Mouse (Mus musculus) neutrophil, adult 83 days (primary cell): ENCODE data around the gene Olfr978. TPM values are rescaled to one million over a fixed set of nuclear protein-coding genes. Genes with fewer than 3 reads are reported as not detected.

Experiments
- total RNA-seq, 2 experiments: library from RNA; stranded (reverse); gene quantifications; one replicate each; pipeline ENCODE4 v1.2.4; 2023

Olfr978 gene
- total RNA-seq, result not detected

DNA sequence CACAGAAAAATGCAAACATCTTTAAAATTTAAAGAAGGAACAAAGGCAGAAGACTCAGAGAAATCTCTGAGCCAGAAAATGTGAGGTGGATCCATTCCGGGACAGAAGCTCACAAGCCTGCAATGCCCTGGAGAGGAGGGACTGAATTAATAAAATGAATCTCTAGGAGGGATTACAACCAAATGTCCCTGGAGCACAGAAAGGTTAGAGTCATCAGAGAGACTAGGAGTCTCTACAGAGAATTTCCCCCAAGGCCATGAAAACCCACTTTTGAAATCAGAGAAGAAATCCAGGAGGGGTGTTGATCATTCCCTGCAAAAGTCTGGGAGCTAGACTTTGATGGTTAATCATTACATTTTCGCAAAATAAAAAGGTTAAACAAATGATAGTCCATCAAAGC lies at the start of gene Olfr978:
Gene Olfr978, plus strand, starts transcription at position 301 of the 400 bp plus-strand sequence.

GRCm38 (mm10) chr9:39951946-39952345 lies 40.0 kb upstream of the Olfr978 start, which contains the start of gene Olfr975:
Gene Olfr975, minus strand, starts transcription at chr9:39952046.

DNA sequence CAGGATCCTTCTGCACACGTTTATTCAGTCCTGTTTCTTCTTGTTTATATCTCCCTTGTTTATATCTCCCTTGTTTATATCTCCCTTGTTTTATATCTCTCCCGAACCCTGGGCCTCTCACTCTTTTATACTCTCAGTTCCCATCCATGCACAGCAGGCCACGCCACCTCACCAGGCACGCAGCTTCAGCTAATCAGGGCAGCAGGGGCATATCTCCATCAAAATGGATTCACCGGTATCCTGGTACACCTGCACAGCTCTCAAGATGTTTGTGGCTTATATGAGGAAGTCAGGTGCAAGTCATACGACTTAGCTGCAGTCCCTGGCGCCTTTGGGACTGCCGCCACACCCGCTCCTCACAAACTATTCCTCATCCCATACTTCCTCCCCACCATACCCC lies 30.9 kb upstream of the Olfr978 start, which contains the start of gene Olfr976:
Gene Olfr976, minus strand, starts transcription at position 101 of the 400 bp plus-strand sequence.

GRCm38 (mm10) chr9:40003365-40003764 lies 11.5 kb downstream of the Olfr978 start, which contains the start of gene Olfr979:
Gene Olfr979, minus strand, starts transcription at chr9:40003465.

DNA sequence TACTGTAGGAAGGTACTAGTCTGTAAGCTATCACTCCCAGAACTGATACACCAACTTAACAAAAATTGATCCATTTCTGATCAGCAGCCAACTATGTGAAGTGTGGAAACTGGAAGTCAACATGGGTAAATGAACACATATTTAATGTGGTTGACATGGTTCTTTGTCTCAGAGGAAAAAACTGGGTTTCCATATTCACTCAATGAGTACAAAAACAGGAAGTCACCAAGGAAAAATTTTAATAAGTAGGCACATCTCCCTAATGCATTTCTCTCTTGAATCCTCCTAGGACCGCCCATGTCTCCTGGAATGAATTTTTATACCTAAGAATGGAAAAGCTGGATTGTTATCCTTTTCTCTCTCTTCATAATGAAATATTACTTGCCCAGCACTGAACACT lies 17.6 kb downstream of the Olfr978 start, which contains the start of gene Olfr980:
Gene Olfr980, minus strand, starts transcription at position 101 of the 400 bp plus-strand sequence.

DNA sequence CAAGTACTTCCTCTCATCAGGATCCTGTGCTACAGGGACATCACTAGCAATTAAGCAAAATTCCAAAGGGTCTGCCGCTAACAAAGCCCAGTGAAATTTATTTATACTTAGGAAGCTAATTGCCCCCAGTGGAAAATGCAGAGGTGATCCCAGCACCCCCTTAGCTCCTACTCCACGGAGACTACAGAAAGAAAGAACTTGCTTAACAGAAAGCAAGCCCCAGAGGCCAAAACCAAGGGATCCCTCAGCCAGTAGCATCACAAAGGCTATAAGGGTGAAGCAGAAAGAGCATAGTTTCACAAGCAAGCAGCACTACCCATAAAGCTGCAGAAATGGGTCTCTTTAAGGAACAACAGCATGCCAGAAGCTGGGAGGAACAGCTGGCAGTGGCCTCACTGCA lies 29.3 kb downstream of the Olfr978 start, which contains the start of gene Olfr981:
Gene Olfr981, plus strand, starts transcription at position 301 of the 400 bp plus-strand sequence.

Other genes with a start within 250 kb of the Olfr978 start
- gene Olfr967, start 245.9 kb upstream of the Olfr978 start, total RNA-seq, result not detected
- not detected for gene Olfr968, start 208.9 kb upstream of the Olfr978 start, total RNA-seq
- gene Olfr969, start 201.2 kb upstream of the Olfr978 start, total RNA-seq, result not detected
- gene Olfr970, start 183.3 kb upstream of the Olfr978 start, total RNA-seq, result not detected
- not detected for gene Olfr971, start 155.2 kb upstream of the Olfr978 start, total RNA-seq
- not detected for gene Olfr972, start 125.7 kb upstream of the Olfr978 start, total RNA-seq
- gene Olfr229, start 84.8 kb upstream of the Olfr978 start, total RNA-seq, result not detected
- gene Olfr974, start 54.6 kb upstream of the Olfr978 start, total RNA-seq, result not detected
- gene Olfr975, start 40.1 kb upstream of the Olfr978 start, total RNA-seq, result not detected
- not detected for gene Olfr976, start 31.0 kb upstream of the Olfr978 start, total RNA-seq
- not detected for gene Olfr979, start 11.4 kb downstream of the Olfr978 start, total RNA-seq
- not detected for gene Olfr980, start 17.5 kb downstream of the Olfr978 start, total RNA-seq
- not detected for gene Olfr981, start 29.4 kb downstream of the Olfr978 start, total RNA-seq
- not detected for gene Olfr982, start 81.7 kb downstream of the Olfr978 start, total RNA-seq
- gene Olfr983, start 101.5 kb downstream of the Olfr978 start, total RNA-seq, result not detected
- gene Olfr984, start 122.1 kb downstream of the Olfr978 start, total RNA-seq, result under 1 TPM in 1 of 2 experiments, not detected in 1; 0.13 TPM
- gene Olfr985, start 138.1 kb downstream of the Olfr978 start, total RNA-seq, result not detected
- not detected for gene Tmem225, start 156.0 kb downstream of the Olfr978 start, total RNA-seq
- not detected for gene Olfr986, start 188.8 kb downstream of the Olfr978 start, total RNA-seq
- gene Zfp202, start 200.2 kb downstream of the Olfr978 start, total RNA-seq, result under 1 TPM; 0.68 to 0.71 TPM